Mouse (Mus musculus): Measurements from ENCODE around the gene Bub1b.

DNA sequence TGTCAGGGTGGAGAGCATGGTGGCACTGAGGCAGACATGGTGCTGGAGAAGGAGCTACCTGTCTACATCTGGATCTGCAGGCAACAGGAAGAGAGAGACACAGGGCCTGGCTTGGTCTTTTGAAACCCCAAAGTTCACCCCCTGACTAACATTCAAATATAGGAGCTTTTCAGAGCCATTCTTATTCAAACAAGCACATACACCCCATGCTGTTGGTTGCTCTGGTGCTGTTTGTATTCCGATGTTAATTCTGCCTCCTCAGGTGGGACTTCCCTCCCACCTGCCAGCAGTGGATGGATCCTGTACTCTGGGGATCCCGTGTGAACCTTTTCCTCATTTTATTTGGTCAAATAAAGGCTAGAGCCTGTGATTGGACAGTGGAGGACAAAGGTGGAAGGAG, 22.1 kb downstream of the Bub1b start:
- TF ChIP-seq GATA1 (IDR thresholded peaks at IDR 0.05; ENCODE audit: low read length) (no peak), TAL1 (IDR thresholded peaks at IDR 0.05; ENCODE audit: low read length) (no peak)

Measured in erythroblast, embryonic 14.5 days (primary cell).